Mouse (Mus musculus) forebrain, embryonic 16.5 days (tissue): Measurements from ENCODE around the gene Itga3. TPM values are rescaled to one million over a fixed set of nuclear protein-coding genes. Genes with fewer than 3 reads are reported as not detected.

ENCODE experiments used
- ATAC-seq: fragments of 200-750 bp; cut with Nextera tagmentation; 2 replicates; pipeline ENCODE4 v1.8.0; 2017; ENCODE audit warnings: mild to moderate bottlenecking, moderate library complexity
- H3K27ac ChIP-seq: fragments of 300-500 bp; sonication (generic); 2 replicates; pipeline ENCODE4 v1.5.1; 2014; ENCODE audit warnings: low read length, control low read depth
- H3K27me3 ChIP-seq: fragments of 300-500 bp; sonication (generic); replicated peaks from 2 replicates; pipeline ENCODE4 v1.6.1; 2014; ENCODE audit warnings: low read length; ENCODE audit not compliant: control insufficient read depth, insufficient read depth
- H3K36me3 ChIP-seq: fragments of 300-500 bp; sonication (generic); 2 replicates; pipeline ENCODE4 v1.6.1; 2014; ENCODE audit not compliant: control insufficient read depth, insufficient read depth
- H3K4me1 ChIP-seq: fragments of 300-500 bp; sonication (generic); replicated peaks from 2 replicates; pipeline ENCODE4 v1.6.1; 2014; ENCODE audit warnings: low read length; ENCODE audit not compliant: control insufficient read depth, insufficient read depth
- H3K4me2 ChIP-seq: fragments of 300-500 bp; sonication (generic); 2 replicates; pipeline ENCODE4 v1.6.1; 2014; ENCODE audit warnings: mild to moderate bottlenecking, low read length, control low read depth
- H3K4me3 ChIP-seq: fragments of 300-500 bp; sonication (generic); replicated peaks from 2 replicates; pipeline ENCODE4 v1.5.1; 2014; ENCODE audit warnings: mild to moderate bottlenecking, low read length, control low read depth
- H3K9ac ChIP-seq: fragments of 300-500 bp; sonication (generic); replicated peaks from 2 replicates; pipeline ENCODE4 v1.6.1; 2014; ENCODE audit warnings: low read depth, low read length, control low read depth
- H3K9me3 ChIP-seq: fragments of 300-500 bp; sonication (generic); 2 replicates; pipeline ENCODE4 v1.6.1; 2016; ENCODE audit warnings: low read length; ENCODE audit not compliant: control insufficient read depth
- WGBS: fragments of 180-500 bp; shearing (Covaris S2); extraction: QIAGEN DNeasy Blood & Tissue Kit; methylation state at CpG from one replicate; pipeline ENCODE4 v1.1.7; 2014; 5-methylcytosine and 5-hydroxymethylcytosine counted together
- polyA plus RNA-seq: library from polyadenylated mRNA; unstranded; fragments of >200 nt; fragmentation: Nextera tagmentation; extraction: Ambion mirVana; gene quantifications from 2 replicates; pipeline ENCODE4 v1.2.1, GENCODE M21; 2015

Itga3 gene
- polyA plus RNA-seq, 1 experiment from 2014 or later, result 8.5 TPM

DNA sequence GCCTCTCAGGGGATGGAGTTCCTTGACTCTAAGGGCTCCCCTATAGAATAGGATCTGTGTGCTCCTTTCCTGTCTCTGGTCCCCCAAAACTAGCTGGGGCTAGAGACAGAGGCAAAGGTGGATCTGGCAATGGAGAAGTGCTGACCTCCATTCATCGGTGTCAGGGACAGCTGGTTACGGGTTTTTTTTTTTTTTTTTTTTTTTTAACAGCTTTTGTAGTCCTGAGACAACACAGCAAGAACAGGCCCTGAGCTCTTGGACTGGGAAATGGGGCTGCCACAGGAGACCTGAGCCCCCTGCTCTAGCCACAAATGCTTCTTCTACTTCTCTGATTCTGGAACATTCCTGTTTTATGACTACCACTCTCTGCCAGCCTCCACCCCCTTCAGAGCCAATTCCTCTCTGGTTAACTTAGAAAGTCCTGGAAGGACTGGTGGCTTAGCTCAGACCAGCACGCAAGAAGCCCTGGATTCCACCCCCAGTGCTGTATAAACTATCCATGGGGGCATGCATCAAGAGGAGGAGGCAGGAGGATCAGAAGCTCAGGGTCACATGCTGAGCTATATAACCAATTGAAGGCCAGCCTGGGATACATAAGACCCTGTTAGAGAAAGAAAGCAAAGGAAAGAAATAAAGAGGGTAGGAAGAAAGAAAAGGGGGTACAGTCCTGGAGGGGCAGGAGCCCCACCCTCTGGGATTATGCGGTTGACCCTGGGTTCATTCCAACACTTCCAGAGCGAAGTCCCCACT lies 21.9 kb upstream of the Itga3 start:
- Histone ChIP-seq H3K27me3 (no peaks in the 10 kb centered on the region), H3K4me1 (no peaks in the 10 kb centered on the region; the same call in 1 of the 2 replicates), H3K4me2 (no peak overlapping the region), H3K36me3 (no peaks in the 10 kb centered on the region), H3K9ac (no peak overlapping the region), H3K4me3 (no peak overlapping the region), H3K9me3 (no peaks in the 10 kb centered on the region), H3K27ac (no peak overlapping the region)
- no peak for ATAC-seq
- 81% methylated on average over 5 of the region's 5 CpGs for WGBS

DNA sequence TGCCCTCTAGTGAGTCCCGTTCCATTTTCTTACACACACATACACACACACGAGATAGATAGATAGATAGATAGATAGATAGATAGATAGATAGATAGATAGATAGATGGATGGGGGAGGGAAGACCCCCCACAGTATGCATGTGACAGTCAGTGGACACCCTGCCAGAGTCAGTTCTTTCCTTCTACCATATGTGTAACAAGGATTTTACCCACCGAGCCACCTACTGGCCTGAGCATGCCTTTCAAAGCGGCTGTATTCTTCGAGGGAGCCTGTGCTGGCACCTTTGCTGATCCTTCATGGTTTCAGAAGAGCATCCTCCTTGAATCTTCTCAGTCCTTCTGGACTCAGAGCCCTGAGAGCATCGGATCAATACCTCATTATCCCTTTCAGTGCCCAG lies 21.3 kb upstream of the Itga3 start:
- Histone ChIP-seq H3K9ac (no peak overlapping the region), H3K4me1 (no peaks in the 10 kb centered on the region; the same call in 1 of the 2 replicates), H3K4me3 (no peak overlapping the region), H3K27ac (no peak overlapping the region), H3K27me3 (no peaks in the 10 kb centered on the region), H3K36me3 (no peaks in the 10 kb centered on the region), H3K9me3 (no peaks in the 10 kb centered on the region), H3K4me2 (no peak overlapping the region)
- WGBS, result 56% methylated on average over 6 of the region's 6 CpGs
- ATAC-seq, result no peak

DNA sequence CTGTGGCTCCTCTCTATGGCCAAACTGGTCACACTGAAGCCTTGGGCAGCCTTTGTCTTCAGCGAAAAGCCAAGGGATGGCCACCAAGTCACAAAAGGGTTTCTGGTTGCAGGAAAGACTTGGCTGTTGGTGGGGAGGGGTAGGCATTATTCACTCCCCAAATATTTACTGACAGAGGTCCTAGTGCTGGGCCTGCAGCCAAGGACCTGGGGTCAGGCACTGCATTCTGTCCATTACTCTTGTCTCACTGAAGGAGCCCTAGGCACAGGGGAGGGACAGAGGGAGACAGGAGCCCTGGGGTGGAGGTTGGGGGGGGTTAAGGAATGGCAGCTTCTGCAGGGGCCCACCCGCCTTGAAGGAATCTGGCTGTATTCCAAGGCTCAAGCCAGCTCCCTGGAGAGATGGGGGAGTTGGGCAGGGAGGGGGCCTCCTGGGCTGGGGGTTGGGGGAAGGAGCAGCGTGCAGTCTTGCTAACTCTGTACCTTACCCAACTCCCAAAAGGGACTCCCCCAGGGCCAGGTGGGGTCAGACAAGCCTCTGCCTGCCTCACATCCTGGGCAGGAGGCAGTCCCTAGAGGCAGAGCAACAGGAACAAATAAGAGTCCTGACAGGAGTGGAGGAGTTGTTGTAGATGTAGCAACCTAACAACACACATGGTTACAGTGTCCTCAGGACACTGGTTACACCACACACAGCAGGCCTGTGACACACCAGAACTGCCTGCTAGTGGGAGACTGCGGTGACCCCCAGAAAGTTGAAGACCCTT lies 20.2 kb upstream of the Itga3 start:
- Histone ChIP-seq H3K4me3 (no peak overlapping the region), H3K9me3 (no peaks in the 10 kb centered on the region)
- 51% methylated on average over 3 of the region's 4 CpGs for WGBS

DNA sequence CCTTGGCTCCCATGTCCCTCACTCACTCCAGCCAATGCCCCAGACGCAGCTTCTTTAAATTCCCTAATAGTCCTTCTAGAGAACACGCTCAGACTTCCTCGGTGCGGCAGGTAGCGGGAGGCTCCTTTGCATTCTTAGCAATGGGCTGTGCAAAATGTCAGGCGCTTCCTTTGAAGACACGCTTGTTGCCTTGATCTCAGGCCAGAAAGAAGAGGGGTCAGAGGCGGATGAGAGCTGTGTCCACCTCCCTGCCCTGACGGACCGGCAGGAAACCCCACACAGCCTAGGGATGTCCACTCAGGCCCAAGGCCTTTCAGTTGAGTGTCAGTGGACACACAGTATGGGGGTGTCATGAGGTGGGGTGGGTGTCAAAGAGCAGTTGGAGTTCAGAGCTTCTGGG lies 19.0 kb upstream of the Itga3 start:
- no peak for ATAC-seq

More for the DNA sequence above, 20.2 kb upstream of the Itga3 start:
- H3K4me2 ChIP-seq, result no peak overlapping the region
- no peaks in the 10 kb centered on the region for H3K27me3 ChIP-seq
- H3K9ac ChIP-seq, result no peak overlapping the region
- H3K36me3 ChIP-seq, result no peaks in the 10 kb centered on the region
- H3K4me1 ChIP-seq, result no peaks in the 10 kb centered on the region; the same call in 1 of the 2 replicates
- ATAC-seq, result no peak
- no peak overlapping the region for H3K27ac ChIP-seq

DNA sequence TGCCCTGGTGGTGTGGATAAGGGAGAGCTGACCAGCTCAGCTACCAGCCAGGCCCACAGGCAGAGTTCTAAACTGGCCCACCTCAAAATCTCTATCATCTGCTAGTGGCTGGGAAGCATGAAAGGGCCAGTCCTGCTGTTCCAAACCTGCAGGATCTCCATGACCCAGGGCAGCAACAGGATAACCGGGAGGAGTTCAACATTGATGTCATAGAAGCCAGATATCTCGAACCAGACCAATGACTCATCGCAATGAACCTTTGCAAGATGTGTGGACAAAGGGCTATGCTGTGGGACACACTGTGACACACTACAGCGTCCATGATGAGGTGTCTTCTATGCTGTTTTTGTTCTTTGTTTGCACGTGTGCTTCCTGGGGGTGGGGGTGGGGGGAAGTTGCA lies 16.5 kb upstream of the Itga3 start:
- 80% methylated on average over 5 of the region's 5 CpGs for WGBS
- H3K36me3 ChIP-seq, result no peaks in the 10 kb centered on the region

More for the DNA sequence above, 19.0 kb upstream of the Itga3 start:
- no peak overlapping the region for H3K9ac ChIP-seq
- H3K36me3 ChIP-seq, result no peaks in the 10 kb centered on the region
- no peaks in the 10 kb centered on the region for H3K9me3 ChIP-seq
- H3K4me3 ChIP-seq, result no peak overlapping the region
- no peak overlapping the region for H3K4me2 ChIP-seq
- no peaks in the 10 kb centered on the region for H3K27me3 ChIP-seq
- WGBS, result 80% methylated on average over 10 of the region's 10 CpGs
- no peaks in the 10 kb centered on the region; the same call in 1 of the 2 replicates for H3K4me1 ChIP-seq
- no peak overlapping the region for H3K27ac ChIP-seq

DNA sequence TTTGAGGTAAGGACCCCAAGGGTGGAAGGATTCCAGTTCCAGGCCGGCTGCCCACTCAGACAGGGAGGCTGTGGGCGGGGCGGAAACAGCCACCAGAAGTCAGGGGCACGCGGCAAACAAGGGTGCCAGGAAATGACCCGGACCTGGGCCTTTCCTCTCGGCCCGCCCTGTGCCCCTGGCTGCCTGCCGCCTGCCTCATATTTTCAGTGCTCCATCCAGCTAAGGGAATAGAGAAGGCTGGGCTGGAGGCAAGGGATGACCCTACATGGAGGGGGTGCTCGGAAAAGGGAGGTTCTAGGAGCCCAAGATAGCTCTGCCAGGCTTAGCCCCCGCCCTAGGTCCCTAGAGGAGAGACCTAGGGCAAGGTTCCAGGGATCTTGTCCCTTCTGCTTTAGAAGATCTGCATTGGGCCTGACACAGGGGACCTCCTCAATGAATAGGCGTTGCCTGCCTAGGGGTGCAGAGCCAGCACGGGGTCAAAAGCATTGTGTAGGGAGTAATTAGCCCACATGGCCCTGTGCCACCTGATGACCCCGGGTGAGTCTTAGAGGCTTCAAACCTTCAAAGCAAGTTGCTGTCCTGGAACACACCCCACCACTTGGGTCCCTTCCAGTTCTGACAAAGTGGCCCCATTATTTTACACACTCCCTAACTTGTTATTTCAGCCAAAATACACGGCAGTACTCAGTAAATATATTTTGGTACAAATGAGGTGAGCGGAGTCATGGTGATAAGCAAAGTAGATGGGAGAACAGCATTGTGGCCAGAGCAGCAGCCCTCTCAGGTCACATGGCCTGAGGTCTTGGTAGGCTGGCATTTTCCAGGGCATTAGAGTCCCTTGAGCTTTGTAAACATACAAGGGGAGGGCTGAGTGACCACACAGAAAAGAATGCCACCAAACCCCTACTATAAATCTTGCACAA lies 12.5 kb upstream of the Itga3 start:
- Histone ChIP-seq H3K4me2 (no peak overlapping the region), H3K36me3 (no peaks in the 10 kb centered on the region), H3K9ac (no peak overlapping the region), H3K9me3 (no peaks in the 10 kb centered on the region), H3K4me3 (no peak overlapping the region), H3K4me1 (no peaks in the 10 kb centered on the region), H3K27me3 (no peaks in the 10 kb centered on the region), H3K27ac (no peak overlapping the region)
- ATAC-seq, result no peak
- 76% methylated on average over 16 of the region's 16 CpGs for WGBS

More for the DNA sequence above, 16.5 kb upstream of the Itga3 start:
- no peak overlapping the region for H3K4me3 ChIP-seq
- H3K27me3 ChIP-seq, result no peaks in the 10 kb centered on the region
- no peak for ATAC-seq
- no peaks in the 10 kb centered on the region; the same call in 1 of the 2 replicates for H3K4me1 ChIP-seq
- no peak overlapping the region for H3K27ac ChIP-seq
- H3K9ac ChIP-seq, result no peak overlapping the region
- no peak overlapping the region for H3K4me2 ChIP-seq
- H3K9me3 ChIP-seq, result no peaks in the 10 kb centered on the region

DNA sequence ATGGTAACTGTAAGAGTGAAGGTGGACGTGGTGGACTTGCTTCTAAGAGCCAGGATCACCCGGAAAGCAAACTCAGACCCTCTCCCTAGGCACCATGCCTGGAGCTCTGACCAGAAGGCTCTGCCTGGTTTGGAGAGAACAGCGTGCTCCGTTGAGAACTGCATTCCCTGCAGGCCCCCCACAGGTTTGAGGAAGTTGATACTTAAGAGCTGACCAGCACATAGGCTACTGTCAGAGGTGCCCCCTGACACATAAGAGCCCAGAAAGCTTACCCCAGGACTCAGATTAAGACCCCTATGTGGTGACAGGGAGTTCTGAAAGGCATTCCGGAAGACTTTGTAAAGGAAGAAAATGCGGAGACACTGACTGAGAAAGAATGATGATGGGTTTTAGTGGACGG lies 11.7 kb upstream of the Itga3 start:
- Histone ChIP-seq H3K27me3 (no peaks in the 10 kb centered on the region), H3K4me3 (no peak overlapping the region), H3K27ac (no peak overlapping the region), H3K9ac (no peak overlapping the region), H3K36me3 (no peaks in the 10 kb centered on the region), H3K9me3 (no peaks in the 10 kb centered on the region), H3K4me1 (no peaks in the 10 kb centered on the region), H3K4me2 (no peak overlapping the region)
- WGBS, result 68% methylated on average over 7 of the region's 7 CpGs
- ATAC-seq, result no peak

DNA sequence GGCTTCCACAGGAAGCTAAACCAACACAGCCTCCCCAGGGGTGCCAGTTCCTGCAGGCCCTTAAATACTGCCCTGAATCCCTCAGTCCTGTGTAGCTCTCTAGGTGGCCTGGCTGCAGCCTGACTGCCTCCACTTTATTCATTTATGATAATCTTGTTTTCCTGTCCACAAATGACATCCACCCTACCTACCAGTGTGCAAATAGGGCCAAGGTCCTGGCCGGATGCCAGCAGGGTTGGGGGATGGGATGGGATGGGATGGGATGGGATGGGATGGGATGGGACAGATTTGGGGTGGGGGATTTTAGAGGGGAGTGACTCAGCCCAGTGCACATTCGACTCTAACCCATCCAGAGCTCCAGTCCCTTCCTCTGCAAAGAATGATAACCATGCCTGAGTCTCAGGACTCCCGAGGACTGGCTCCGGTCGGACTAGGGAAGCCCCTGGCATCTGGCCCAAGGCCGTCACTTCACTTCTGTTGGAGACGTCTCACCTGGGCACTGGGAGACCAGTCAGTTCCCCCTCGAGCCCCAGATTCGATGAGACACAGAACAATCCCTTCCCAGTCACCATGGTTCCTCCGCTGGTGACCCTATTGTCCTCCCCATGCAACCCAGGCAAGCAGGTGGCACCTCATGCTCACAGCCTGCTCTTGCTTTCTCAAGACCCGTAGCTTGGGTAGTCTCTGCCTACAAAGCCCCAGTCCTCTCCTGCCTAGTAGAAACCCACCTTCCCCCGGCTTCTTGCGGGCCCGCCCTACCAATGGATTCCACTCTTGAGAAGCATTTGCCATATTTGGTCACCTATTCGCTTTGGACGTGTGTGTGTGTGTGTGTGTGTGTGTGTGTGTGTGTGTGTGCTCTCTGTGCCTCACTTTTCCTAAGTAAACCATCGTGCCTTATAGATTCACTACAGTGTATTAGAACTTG lies 11.0 kb upstream of the Itga3 start:
- H3K27ac ChIP-seq, result no peak overlapping the region

More for the DNA sequence above, 11.0 kb upstream of the Itga3 start:
- Histone ChIP-seq H3K4me2 (no peak overlapping the region), H3K9ac (no peak overlapping the region), H3K4me1 (no peaks in the 10 kb centered on the region), H3K4me3 (no peak overlapping the region), H3K27me3 (no peaks in the 10 kb centered on the region), H3K9me3 (no peaks in the 10 kb centered on the region), H3K36me3 (no peaks in the 10 kb centered on the region)
- no peak for ATAC-seq
- 64% methylated on average over 17 of the region's 17 CpGs for WGBS
